Mouse (Mus musculus) limb, embryonic 15.5 days (tissue): ENCODE measurements around the gene Spint1. TPM values are rescaled to one million over a fixed set of nuclear protein-coding genes. Genes with fewer than 3 reads are reported as not detected.

ENCODE experiments used
- ATAC-seq: fragments of 200-750 bp; cut with Nextera tagmentation; 2 replicates; pipeline ENCODE4 v1.8.0; 2017; ENCODE audit warnings: low read depth, moderate TSS enrichment; ENCODE audit not compliant: insufficient number of reproducible peaks, low FRiP score, low TSS enrichment
- H3K27ac ChIP-seq: fragments of 300-500 bp; sonication (generic); 2 replicates; pipeline ENCODE4 v1.5.1; 2015; ENCODE audit warnings: moderate library complexity, mild to moderate bottlenecking, inconsistent platforms
- H3K27me3 ChIP-seq: fragments of 300-500 bp; sonication (generic); 2 replicates; pipeline ENCODE4 v1.6.1; 2015; ENCODE audit warnings: inconsistent platforms
- H3K36me3 ChIP-seq: fragments of 300-500 bp; sonication (generic); 2 replicates; pipeline ENCODE4 v1.6.1; 2015; ENCODE audit warnings: inconsistent platforms
- H3K4me1 ChIP-seq: fragments of 300-500 bp; sonication (generic); 2 replicates; pipeline ENCODE4 v1.6.1; 2015; ENCODE audit warnings: inconsistent platforms
- H3K4me2 ChIP-seq: fragments of 300-500 bp; sonication (generic); 2 replicates; pipeline ENCODE4 v1.6.1; 2015; ENCODE audit warnings: mild to moderate bottlenecking, inconsistent platforms
- H3K4me3 ChIP-seq: fragments of 300-500 bp; sonication (generic); 2 replicates; pipeline ENCODE4 v1.5.1; 2015; ENCODE audit warnings: mild to moderate bottlenecking, inconsistent platforms
- H3K9ac ChIP-seq: fragments of 300-500 bp; sonication (generic); 2 replicates; pipeline ENCODE4 v1.6.1; 2015; ENCODE audit warnings: inconsistent platforms
- H3K9me3 ChIP-seq: fragments of 300-500 bp; sonication (generic); 2 replicates; pipeline ENCODE4 v1.6.1; 2016; ENCODE audit warnings: inconsistent platforms
- WGBS: fragments of 180-500 bp; shearing (Covaris S2); methylation state at CpG from one replicate; pipeline ENCODE4 v1.1.7; 2015; 5-methylcytosine and 5-hydroxymethylcytosine counted together
- polyA plus RNA-seq: library from polyadenylated mRNA; unstranded; fragments of >200 nt; fragmentation: Nextera tagmentation; extraction: Ambion mirVana; gene quantifications from 2 replicates; pipeline ENCODE4 v1.2.1, GENCODE M21; 2015

The Spint1 gene
- polyA plus RNA-seq, 1 experiment from 2014 or later, result 30.9 TPM

GRCm38 (mm10) chr2:119277810-119278209 is 40.6 kb downstream of the Spint1 start:
- Histone ChIP-seq H3K4me1 (no peaks in the 10 kb centered on the region), H3K9me3 (no peaks in the 10 kb centered on the region), H3K27me3 (no peaks in the 10 kb centered on the region), H3K9ac (no peak overlapping the region), H3K4me2 (no peak overlapping the region), H3K36me3 (no peaks in the 10 kb centered on the region), H3K4me3 (no peak overlapping the region), H3K27ac (no peak overlapping the region)
- ATAC-seq, result no peak
- WGBS, result 89% methylated on average over 23 of the region's 23 CpGs

GRCm38 (mm10) chr2:119281899-119282565 is 44.9 kb downstream of the Spint1 start:
- no peaks in the 10 kb centered on the region for H3K27me3 ChIP-seq
- H3K4me3 ChIP-seq, result no peak overlapping the region
- H3K9ac ChIP-seq, result no peak overlapping the region
- WGBS, result 81% methylated on average over 7 of the region's 7 CpGs
- no peaks in the 10 kb centered on the region for H3K9me3 ChIP-seq
- no peak overlapping the region for H3K4me2 ChIP-seq
- no peaks in the 10 kb centered on the region for H3K36me3 ChIP-seq
- no peak overlapping the region for H3K27ac ChIP-seq
- no peak for ATAC-seq
- H3K4me1 ChIP-seq, result no peaks in the 10 kb centered on the region

- Histone ChIP-seq H3K4me1 (peaks cover 18% of the 10 kb centered on the region), H3K4me3 (no peak overlapping the region), H3K27me3 (no peaks in the 10 kb centered on the region), H3K4me2 (no peak overlapping the region), H3K9me3 (no peaks in the 10 kb centered on the region), H3K9ac (no peak overlapping the region), H3K27ac (no peak overlapping the region), H3K36me3 (peaks cover 24% of the 10 kb centered on the region)
- no peak for ATAC-seq
- WGBS, result 88% methylated on average over 5 of the region's 5 CpGs
These were observed 50.2 kb downstream of the Spint1 start for GRCm38 (mm10) chr2:119287372-119287771.

- WGBS, result under 1% methylated on average over 31 of the region's 31 CpGs
- Histone ChIP-seq H3K4me1 (peaks cover 18% of the 10 kb centered on the region), H3K9ac (peak within 1 kb of the TSS; percentile 74), H3K4me3 (peak within 1 kb of the TSS; percentile 64), H3K9me3 (no peaks in the 10 kb centered on the region), H3K27ac (peak within 1 kb of the TSS; percentile 58), H3K4me2 (peak within 1 kb of the TSS; percentile 82), H3K27me3 (no peaks in the 10 kb centered on the region), H3K36me3 (peaks cover 34% of the 10 kb centered on the region)
- peak; percentile 90 for ATAC-seq
These were observed 51.2 kb downstream of the Spint1 start, which contains the start of gene Vps18 for GRCm38 (mm10) chr2:119288270-119288882. Vps18 (plus strand) TSS chr2:119288740.

GRCm38 (mm10) chr2:119289014-119289416 is 51.9 kb downstream of the Spint1 start:
- H3K9ac ChIP-seq, result peak overlapping the region; percentile 74
- peak overlapping the region; percentile 82 for H3K4me2 ChIP-seq
- no peaks in the 10 kb centered on the region for H3K9me3 ChIP-seq
- ATAC-seq, result no peak; the same call in 1 of the 2 replicates
- H3K36me3 ChIP-seq, result peaks cover 40% of the 10 kb centered on the region
- H3K4me3 ChIP-seq, result peak overlapping the region; percentile 64
- peaks cover 18% of the 10 kb centered on the region for H3K4me1 ChIP-seq
- 3% methylated on average over 11 of the region's 11 CpGs for WGBS
- H3K27me3 ChIP-seq, result no peaks in the 10 kb centered on the region
- H3K27ac ChIP-seq, result peak overlapping the region; percentile 58

GRCm38 (mm10) chr2:119292281-119292680 is 55.1 kb downstream of the Spint1 start:
- H3K4me3 ChIP-seq, result no peak overlapping the region
- H3K9ac ChIP-seq, result no peak overlapping the region
- no peak for ATAC-seq
- peaks cover 18% of the 10 kb centered on the region for H3K4me1 ChIP-seq
- H3K9me3 ChIP-seq, result no peaks in the 10 kb centered on the region
- H3K36me3 ChIP-seq, result peaks cover 65% of the 10 kb centered on the region
- no peak overlapping the region for H3K4me2 ChIP-seq
- 90% methylated on average over 5 of the region's 5 CpGs for WGBS
- H3K27ac ChIP-seq, result no peak overlapping the region
- H3K27me3 ChIP-seq, result no peaks in the 10 kb centered on the region

- Histone ChIP-seq H3K9me3 (no peaks in the 10 kb centered on the region), H3K4me2 (no peak overlapping the region), H3K36me3 (peaks cover 71% of the 10 kb centered on the region), H3K9ac (no peak overlapping the region), H3K27me3 (no peaks in the 10 kb centered on the region), H3K27ac (no peak overlapping the region), H3K4me3 (no peak overlapping the region), H3K4me1 (peaks cover 17% of the 10 kb centered on the region)
- WGBS, result 90% methylated on average over 17 of the region's 17 CpGs
- ATAC-seq, result no peak
These were observed 55.7 kb downstream of the Spint1 start for GRCm38 (mm10) chr2:119292852-119293251.

- no peak for ATAC-seq
- Histone ChIP-seq H3K27me3 (no peaks in the 10 kb centered on the region), H3K4me3 (no peak overlapping the region), H3K4me2 (no peak overlapping the region), H3K36me3 (peaks cover 76% of the 10 kb centered on the region), H3K9me3 (no peaks in the 10 kb centered on the region), H3K9ac (no peak overlapping the region), H3K4me1 (peaks cover 13% of the 10 kb centered on the region), H3K27ac (no peak overlapping the region)
- 92% methylated on average over 17 of the region's 17 CpGs for WGBS
These were observed 56.1 kb downstream of the Spint1 start for GRCm38 (mm10) chr2:119293311-119293710.

- Histone ChIP-seq H3K9me3 (no peaks in the 10 kb centered on the region), H3K4me2 (no peak overlapping the region), H3K4me1 (peaks cover 12% of the 10 kb centered on the region), H3K27me3 (no peaks in the 10 kb centered on the region), H3K4me3 (no peak overlapping the region), H3K36me3 (peaks cover 78% of the 10 kb centered on the region), H3K9ac (no peak overlapping the region), H3K27ac (no peak overlapping the region)
- no peak for ATAC-seq
- WGBS, result 94% methylated on average over 34 of the region's 34 CpGs
These were observed 56.7 kb downstream of the Spint1 start for GRCm38 (mm10) chr2:119293776-119294390.

- Histone ChIP-seq H3K9me3 (no peaks in the 10 kb centered on the region), H3K27me3 (no peaks in the 10 kb centered on the region), H3K27ac (no peak overlapping the region), H3K9ac (no peak overlapping the region), H3K4me2 (no peak overlapping the region), H3K4me1 (peaks cover 7% of the 10 kb centered on the region), H3K4me3 (no peak overlapping the region), H3K36me3 (peaks cover 83% of the 10 kb centered on the region)
- no peak for ATAC-seq
- 93% methylated on average over 18 of the region's 18 CpGs for WGBS
These were observed 57.2 kb downstream of the Spint1 start for GRCm38 (mm10) chr2:119294411-119294810.

- Histone ChIP-seq H3K4me1 (peaks cover 19% of the 10 kb centered on the region), H3K4me2 (no peak overlapping the region), H3K9ac (no peak overlapping the region), H3K9me3 (no peaks in the 10 kb centered on the region), H3K36me3 (peaks cover 67% of the 10 kb centered on the region), H3K27ac (no peak overlapping the region), H3K4me3 (no peak overlapping the region), H3K27me3 (no peaks in the 10 kb centered on the region)
- ATAC-seq, result no peak
- 94% methylated on average over 12 of the region's 12 CpGs for whole genome bisulfite sequencing
These were observed 59.6 kb downstream of the Spint1 start for GRCm38 (mm10) chr2:119296756-119297155.

- no peak overlapping the region for H3K9ac ChIP-seq
- no peak overlapping the region for H3K27ac ChIP-seq
- H3K4me3 ChIP-seq, result no peak overlapping the region
- WGBS, result 90% methylated on average over 19 of the region's 19 CpGs
- peaks cover 59% of the 10 kb centered on the region for H3K36me3 ChIP-seq
- peaks cover 19% of the 10 kb centered on the region for H3K4me1 ChIP-seq
- ATAC-seq, result no peak
- H3K4me2 ChIP-seq, result no peak overlapping the region
- H3K27me3 ChIP-seq, result no peaks in the 10 kb centered on the region
- no peaks in the 10 kb centered on the region for H3K9me3 ChIP-seq
These were observed 60.3 kb downstream of the Spint1 start for GRCm38 (mm10) chr2:119297506-119297905.
